Mouse (Mus musculus) adipocyte (in vitro differentiated cells): ENCODE measurements around the gene Aurkb.
"Not testable (repeated sequence)": the region's sequence is repeated elsewhere in the genome, so short reads cannot be mapped to it uniquely, and the experiment has no call there.

Experiments used
- DNase-seq: peaks from one replicate; pipeline ENCODE4 v3.0.0-alpha.2; 2016; ENCODE audit warnings: low spot score

Gene Aurkb

DNA sequence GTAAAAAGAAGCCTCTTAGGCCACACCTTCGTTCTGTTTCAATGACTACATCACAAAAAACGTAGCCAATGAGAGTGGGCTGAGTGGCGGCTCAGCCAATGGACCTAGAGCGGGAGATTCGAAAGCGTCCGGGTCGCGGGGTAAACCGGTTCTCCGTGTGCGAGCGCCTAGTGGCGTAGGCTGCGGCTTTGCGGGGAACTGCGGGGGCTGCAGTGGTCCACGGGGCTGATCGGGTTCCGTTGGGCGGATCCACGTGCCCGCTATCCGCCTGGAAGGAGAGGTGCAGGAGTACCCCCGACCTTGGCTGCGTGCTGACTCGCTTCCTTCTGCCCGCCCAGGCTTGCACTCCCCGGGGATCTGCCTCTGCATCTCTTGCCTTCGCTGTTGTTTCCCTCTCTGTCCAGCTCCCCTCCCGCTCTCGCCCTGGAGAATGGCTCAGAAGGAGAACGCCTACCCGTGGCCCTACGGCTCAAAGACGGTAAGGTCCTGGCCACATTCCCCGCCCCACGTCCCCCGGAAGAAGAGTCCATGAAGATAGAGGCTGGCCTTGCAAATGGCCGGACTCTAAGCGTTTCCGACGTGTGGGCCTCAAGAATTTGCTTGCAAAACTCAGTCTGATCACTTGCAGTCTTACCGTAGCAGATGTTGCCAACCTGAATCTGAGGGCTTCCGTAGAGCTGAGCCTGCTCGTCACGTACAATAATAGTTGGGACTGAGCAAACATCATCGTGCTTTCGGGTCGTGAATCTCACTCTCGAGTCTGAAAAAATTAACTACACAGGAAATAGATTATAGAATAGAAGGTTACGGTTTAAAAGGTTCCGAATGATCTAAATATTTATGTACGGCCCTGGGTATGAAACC is at the start of gene Aurkb:
Gene Aurkb, plus strand, starts transcription at position 117 of the 864 bp plus-strand sequence.
- DNase-seq = peak; percentile 91

DNA sequence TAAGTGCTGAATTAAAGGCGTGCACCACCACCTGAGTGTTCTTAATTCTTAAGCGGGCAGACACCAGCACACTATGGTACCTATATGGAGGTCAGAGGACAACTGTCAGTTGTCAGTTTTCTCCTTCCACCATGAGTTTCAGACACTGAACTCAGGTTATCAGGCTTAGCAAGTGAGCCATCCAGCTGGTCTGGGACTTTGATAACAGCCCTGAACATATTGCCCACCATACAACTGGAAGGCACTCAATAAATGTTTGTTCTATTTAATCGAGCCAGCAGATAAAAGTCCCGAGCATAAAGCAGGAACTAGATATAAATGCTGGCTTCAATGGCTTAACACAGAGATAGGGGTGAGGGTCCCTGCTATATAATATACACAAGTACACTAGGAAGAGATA is 48.4 kb upstream of the Aurkb start:
- no peak for DNase-seq

DNA sequence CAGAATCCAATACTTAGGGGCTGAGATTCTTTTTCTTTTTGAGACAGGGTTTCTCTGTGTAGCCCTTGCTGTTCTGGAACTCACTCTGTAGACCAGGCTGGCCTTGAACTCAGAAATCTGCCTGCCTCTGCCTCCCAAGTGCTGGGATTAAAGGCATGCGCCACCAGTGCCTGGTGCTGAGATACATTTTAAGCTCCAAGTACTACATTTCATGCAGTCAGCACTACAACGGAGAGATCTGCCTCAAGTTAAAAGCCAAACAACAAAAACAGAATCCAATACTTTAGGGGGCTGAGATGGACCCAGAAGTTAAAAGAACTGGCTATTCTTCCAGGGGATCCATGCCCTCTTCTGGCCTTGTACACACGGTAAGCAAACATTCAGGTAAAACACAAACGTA is 42.7 kb upstream of the Aurkb start:
- DNase-seq = not testable (repeated sequence)

DNA sequence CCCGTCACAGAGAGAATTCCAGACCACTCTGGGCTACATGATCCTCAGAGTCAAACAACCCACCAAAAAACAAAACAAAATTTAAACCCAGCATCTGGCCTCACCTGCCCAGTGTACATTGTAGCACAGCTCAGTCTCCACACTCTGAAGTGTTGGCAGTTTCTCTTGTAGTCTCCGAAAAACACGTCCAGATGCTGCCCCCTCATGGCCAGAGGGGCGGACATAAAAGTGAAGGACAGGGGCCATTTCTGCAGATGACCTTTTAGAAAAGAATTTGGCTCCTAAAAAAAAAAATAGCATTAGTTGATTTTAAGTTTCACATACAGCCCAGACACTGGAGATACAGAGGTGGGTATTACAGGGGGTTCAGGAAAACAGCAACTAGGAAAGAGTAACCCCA is 41.9 kb upstream of the Aurkb start:
- DNase-seq = no peak

DNA sequence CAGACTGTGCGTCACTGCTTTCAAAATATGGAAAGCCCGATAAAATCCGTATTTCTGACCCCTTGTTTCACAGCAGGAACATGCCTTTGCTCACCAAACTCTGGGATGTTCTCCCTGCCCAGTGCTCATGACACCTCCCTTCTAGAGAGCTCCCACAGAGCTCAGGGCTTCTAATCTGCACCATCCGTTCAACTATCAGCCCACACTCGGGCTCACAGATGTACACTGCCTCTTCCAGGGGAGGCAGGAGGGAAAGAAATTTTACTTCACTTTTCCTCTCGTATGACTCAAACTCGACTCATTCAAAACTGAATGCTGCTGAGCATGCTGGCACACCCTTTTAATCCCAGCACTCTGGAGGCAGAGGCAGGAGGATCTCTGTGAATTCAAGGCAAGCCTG is 40.3 kb upstream of the Aurkb start:
- DNase-seq = no peak

DNA sequence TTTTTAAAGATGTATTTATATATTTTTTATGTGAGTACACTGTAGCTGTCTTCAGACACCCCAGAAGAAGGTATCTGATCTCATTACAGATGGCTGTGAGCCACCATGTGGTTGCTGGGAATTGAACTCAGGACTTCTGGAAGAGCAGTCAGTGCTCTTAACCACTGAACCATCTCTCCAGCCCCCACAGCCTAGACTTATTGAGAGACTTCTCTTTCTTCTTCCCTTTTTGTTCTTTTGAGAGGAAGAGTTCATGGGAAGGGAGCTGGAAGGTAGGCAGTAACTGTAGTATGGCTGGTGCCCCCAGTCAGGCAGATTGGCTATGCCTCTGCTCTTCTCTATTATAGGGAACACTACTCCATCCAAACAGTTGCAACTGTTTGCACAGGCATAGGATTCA is 38.9 kb upstream of the Aurkb start:
- not testable (repeated sequence) for DNase-seq

DNA sequence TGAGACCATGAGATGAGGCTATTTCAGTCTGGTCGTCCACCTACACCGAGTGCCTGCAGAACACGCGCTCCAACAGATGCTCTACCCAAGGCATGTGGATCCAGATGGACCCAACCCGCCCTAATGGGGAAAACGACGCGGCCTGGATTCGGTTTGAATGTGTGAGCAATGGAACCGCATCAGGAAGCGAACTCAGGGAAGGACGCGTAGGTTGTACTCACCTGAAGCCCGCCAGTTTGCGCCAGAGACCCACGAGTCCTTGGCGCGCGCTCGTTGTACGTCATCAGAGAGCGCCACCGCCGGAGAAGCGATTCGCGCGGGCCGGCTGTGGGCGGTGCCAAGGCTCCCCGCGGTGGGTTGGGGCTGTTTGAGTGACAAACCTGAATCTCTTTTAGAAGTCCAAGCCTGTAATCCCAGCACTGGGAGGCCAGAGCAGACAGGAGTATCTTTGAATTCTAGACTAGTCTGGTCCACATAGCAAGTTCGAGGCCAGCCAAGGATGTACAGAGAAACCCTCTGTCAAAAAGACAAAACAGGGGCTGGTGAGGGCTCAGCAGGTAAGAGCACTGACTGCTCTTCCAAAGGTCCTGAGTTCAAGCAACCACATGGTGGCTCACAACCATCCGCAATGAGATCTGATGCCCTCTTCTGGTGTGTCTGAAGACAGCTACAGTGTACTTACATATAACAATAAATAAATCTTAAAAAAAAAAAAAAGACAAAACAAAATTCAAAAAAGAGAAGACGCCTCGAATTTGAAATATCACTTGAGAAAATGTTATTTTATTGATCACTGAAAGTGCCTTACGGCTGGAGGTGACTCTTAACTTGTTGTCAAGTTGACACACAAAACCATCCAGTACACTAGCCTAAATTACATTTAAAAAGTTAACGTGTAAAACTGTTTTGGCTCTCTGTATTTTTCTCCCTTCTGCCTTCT is 37.0 kb upstream of the Aurkb start, which contains the start of gene Pfas:
Gene Pfas, minus strand, starts transcription at position 279 of the 940 bp plus-strand sequence.
- DNase-seq = peak; percentile 82

DNA sequence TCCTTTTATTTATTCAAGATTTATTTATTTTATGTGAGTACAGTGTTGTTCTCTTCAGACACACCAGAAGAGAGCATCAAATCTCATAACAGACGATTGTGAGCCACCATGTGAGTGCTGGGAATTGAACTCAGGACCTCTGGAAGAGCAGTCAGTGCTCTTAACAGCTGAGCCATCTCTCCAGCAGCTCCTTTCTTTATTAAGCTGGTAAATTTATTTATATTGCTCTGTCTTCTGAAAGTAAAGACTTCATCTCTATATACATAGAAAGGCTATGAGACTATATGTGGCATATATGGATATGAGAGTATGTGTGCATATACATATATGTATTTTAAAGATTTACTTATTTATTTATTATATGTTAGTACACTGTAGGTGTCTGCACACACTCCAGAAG is 35.9 kb upstream of the Aurkb start:
- DNase-seq = no peak

DNA sequence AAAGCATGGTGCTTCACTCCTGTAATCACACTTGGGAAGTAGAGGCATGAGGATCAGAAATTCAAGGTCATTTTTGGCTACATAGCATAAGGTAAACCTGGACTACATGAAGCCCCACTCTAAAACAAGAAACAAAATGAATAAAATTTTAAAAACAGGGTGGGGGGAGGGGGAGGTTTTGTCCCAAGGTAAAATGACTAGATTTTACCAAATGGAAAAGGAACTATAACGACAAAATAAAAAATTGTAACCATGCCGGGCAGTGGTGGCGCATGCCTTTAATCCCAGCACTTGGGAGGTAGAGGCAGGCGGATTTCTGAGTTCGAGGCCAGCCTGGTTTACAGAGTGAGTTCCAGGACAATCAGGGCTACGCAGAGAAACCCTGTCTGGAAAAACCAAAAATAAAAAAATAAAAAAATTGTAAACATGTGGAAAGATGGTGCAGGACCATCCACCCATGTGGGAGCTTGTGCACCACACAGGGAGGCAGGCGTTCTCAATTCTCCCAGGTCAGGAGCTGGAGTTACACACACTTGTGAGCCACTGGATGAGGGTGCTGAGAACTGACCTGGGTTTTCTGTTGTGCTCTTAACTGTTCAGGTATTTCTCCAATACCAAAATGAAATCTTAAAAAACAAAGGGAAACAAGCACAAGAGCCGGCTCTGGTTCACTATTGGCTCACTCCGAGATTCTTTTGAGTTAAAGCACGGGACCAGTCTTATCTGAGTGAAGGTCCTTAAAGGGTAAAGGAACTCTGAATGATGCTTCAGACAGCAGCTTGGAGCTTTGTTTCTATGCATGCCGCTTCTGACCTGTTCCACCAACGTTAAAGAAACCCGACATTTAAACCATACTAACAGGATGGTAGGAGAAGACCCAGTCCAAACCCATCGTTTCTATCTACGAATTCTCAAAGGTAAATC is 34.8 kb upstream of the Aurkb start:
- DNase-seq = no peak

DNA sequence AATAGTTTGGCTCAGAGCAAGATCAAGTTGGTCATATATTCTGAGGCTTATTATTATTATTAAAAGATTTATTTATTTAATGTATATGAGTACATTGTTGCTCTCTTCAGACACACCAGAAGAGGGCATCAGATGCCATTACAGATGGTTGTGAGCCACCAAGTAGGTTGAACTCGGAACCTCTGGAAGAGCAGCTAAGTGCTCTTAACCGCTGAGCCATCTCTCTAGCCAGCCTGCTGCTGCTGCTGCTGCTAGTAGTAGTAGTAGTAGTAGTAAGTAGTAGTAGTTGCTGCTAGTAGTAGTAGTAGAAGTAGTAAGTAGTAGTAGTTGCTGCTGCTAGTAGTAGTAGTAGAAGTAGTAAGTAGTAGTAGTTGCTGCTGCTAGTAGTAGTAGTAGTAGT is 34.0 kb upstream of the Aurkb start:
- DNase-seq = not testable (repeated sequence)

DNA sequence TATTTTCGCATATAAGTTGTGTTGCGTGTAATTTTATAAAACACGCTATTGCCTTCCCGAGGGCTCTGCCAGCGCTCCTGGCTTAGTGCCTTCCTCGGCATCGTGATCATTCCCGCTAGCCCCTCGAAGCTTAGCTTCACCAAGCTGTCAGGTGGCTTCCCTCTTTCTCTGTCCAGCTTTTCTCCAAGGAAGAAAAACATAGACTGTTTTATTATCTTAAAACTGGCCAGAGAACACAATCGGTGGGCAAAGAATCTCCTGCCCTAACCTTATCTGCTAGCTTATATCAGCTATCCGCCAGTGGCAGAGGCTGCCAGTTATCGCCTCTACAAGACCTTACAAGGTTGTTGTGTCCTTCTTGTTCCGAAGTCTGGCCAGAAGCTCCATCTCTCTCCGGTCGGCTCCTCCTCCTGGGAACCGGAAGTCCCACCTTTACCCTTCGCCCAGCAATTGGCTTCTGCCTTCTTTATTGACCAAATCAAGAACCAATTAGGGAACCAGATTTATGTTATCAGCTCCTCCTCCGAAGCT is 33.3 kb upstream of the Aurkb start:
- peak; percentile 95 for DNase-seq

DNA sequence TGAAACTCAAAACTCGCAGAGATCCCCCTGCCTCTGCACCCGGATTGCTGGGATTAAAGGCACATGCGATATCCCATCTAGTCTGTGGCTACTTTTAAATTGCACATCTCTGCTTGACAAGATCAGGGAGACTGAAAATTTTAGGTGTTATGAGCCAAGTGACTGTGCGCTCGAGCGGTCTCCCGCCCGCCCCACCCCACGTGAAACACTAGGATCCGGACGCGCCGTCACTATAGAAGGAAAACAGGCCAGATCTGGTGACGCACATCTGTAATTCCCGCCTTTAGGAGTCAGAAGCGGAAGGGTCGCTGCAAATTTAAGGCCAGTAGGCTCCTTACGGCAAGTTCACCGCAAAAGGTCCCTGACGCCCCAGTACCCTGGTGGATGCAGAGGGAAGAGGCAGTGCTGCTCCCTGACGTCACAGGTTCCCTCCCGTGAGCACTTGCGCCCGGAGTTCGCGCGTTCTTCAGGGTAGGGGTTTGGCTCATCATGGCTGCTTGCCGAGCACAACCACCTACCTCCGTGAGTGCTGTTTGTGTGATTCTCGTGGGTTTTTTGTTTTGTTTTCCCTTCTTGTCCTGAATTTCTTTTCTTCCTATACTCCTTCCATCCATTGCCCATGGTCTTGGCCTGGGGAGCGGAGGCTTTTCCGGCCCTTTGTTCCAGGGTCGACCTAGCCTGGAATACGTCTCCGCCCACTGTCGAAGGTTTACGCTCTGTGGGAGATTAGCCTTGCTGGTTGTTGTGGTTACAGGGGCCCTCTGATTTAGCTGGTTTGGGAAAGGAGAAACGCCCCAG is 29.6 kb upstream of the Aurkb start, which contains the start of gene Ctc1:
Gene Ctc1, plus strand, starts transcription at position 268 of the 798 bp plus-strand sequence.
- DNase-seq = peak; percentile 89

DNA sequence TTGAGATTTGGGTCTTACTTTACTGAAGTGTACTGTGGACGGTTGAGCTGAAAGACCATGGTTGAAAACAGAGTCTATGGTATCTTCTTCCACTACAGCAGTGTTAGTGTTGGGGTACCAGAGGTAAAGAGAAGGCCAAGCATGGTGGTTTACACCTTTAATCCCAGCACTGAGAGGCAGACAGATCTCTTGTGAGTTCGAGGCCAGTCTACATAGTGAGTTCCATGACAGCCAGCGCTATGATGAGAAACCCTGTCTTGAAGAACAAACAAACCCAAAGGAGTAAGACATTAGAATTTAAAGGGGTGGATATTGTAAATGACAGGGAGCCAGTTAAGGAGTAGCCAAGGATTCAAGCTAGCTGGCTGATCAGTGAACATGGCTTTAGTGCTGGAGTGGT is 28.7 kb upstream of the Aurkb start:
- DNase-seq = no peak

DNA sequence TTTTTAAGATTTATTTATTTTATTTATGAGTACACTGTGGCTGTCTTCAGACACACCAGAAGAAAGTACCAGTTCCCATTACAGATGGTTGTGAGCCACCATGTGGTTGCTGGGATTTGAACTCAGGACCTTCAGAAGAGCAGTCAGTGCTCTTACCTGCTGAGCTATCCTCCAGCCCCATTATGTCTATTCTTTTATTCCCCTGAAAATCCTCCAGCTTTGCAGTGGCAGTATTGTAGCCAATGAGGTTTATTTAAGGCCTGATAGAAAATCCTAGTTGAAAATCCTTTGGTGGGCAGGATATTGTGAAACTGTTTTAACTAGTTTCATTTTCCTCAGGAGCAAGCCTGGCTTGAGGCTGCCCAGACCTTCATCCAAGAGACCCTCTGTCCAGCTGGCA is 24.8 kb upstream of the Aurkb start:
- no peak for DNase-seq

DNA sequence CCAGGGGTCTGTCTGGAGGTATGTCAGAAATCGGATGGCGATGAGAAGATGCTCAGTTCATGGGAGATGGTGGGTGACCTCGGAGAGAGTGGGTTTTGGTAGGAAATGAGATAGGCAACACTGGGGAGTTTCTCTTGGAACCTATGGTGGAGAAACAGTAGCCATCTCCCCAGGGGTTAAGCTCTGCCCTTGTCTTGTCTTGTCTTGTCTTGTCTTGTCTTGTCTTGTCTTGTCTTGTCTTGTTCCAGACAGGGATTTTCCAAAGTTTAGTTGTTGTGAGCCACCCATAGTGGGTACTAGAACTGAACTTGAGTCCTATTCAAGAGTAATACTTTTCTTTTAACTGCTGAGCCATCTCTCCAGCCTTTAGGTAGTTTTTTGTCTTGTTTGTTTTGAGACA is 18.9 kb upstream of the Aurkb start:
- no peak for DNase-seq

DNA sequence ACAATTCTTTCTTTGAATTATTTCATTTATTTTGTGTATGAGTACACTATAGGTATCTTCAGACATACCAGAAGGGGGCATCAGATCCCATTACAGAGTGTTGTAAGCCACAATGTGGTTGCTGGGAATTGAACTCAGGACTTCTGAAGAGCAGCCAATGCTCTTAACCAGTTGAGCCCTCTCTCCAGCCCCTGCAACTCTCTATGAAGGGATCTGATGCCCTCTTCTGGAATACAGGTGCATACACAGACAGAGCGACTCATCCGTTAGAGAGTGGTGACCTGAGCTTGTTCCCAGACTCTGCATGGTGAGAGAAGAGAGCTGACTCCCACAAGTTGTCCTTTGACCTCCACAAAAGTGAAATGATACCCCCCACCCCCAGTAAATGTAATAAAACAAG is 16.6 kb upstream of the Aurkb start:
- no peak for DNase-seq

DNA sequence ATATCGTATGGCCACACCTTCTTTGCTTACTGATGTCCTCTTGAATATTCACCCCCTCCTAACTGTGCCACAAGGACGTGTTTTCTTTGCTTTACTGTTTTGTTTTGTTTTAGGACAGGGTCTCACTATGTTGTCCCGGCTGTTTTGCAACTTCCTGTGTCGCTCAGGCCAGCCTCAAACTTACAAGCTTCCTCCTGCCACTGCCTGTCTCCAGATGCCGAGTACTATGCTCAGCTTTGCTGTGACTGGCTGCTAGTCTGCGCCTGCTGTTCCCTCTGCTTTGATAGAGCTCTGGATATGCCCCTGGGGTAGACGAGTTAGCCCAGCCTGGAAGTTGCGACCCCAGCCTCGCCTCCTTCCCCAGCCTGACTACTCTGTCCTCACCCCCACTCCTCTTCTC is 11.9 kb upstream of the Aurkb start:
- DNase-seq = no peak

DNA sequence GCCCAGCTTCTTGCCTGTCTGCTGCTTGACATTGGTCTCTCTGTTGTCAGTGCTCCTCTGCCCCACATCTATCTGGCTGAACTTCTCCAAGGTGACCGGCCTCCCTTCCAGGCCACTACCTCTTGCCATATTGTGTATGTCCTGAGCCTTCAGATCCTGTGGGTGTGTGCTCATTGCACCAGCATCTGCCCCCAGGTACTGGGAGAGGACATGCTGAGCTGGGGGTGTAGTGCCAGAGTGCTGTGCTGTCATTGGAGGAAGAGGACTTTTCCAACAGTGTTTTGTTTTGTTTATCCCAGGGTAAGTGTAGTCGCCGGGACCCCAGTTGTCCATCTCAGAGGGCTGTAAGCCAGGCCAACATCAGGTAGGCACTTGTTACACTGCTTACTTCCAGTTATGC is 10.9 kb upstream of the Aurkb start:
- DNase-seq = no peak

DNA sequence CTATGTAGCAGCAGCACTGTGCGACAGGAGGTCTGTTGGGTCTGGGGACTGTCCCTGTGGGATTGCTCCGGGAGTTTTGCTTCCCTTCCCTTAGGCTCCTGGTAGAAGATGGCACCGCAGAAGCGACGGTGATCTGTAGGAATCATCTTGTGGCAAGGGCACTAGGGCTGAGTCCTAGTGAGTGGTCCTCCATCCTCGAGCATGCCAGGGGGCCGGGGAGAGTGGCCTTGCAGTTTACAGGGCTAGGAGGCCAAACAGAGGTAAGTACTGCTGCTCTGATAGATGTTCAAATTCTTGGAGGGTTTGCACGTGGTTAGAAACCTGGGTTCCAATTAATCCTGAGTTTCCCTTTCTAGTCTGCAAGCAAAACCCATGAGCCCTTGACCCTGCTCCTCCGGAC is 10.0 kb upstream of the Aurkb start:
- DNase-seq = no peak

DNA sequence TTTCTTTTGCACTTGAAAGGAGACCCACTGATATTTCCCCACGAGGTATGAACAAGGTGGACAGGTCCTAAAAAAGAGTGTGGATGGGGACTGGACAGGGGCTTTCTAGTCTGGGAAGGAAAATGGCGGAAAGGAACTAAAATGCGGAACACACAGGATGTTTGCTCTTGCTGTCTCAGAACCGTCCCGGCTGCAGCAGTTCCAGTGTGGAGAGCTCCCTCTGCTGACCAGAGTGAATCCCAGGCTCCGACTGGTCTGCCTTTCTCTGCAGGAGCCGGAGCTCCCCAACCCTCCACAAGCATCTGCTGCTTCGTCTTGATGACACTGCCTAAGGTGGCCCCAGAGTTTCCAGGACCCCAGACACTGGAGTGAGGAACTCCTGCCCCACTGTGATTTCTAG is 9.6 kb upstream of the Aurkb start:
- peak; percentile 92 for DNase-seq
